Comparison of ENCODE assay signal across 14 mouse cellular contexts in the genomic region with DNA sequence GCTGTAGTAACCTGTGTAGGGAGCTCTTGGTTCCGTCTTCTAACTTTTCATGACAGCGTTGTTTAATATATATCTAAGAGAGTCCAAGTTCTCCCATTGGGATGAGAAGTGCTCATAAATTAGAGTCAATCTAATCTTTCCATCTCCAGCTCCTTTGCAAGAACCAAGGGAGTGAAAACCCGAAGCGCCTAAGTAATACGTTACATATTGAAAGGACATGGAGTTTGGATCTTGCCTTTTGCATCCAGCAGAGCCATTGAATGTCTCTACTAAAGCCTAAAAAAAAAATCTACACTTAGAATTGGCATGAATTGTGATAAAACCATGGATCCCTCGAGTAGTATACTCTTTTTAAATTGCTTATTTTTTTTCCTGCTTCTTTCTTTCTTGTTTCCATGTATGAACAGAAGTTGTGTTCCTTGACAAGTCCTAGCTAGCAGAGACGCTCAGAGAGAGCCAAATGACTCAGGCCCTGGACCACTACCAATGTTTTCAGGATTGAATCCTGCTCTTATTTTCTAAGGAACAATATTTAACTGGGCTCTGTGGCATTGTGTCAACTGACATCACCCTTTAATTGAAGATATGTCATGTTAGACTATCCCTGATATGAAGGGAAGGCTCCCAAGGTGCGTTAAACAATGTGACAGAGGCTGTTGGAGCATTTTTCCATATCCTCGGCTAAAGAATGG.
DNase-seq lines count a peak whose midpoint lies in the region; ATAC-seq and TF ChIP-seq lines count a peak whose summit lies in the region.
"Had no signal": no experiment of that assay in that cellular context is flagged by ENCODE, and none has a peak within 500 bp of the region (broad histone marks: within the 10 kb centered on the region; RNA-seq: fewer than 3 reads in every experiment).

No protein-coding gene starts in this region.

- DNase-seq in heart, adult 11 months, result peak; percentile 92
- peak; percentile 24 for DNase-seq in lung, postnatal 36 days
- no peak for DNase-seq in lung, postnatal 25 days (ENCODE audit: low spot score)
- DNase-seq in gastrocnemius, postnatal 25 days, result peak; percentile 47
- DNase-seq in cerebellum, adult 11-12 months, result no peak
- no peak for DNase-seq in ovary, adult 18-20 months (ENCODE audit: low spot score)
- DNase-seq: adrenal gland, postnatal 14 days; cerebellum, postnatal 25 days had no signal

- H3K27me3 ChIP-seq in heart, embryonic 12.5 days (replicated peaks), result no peaks in the 10 kb centered on the region
- no peaks in the 10 kb centered on the region for H3K27me3 ChIP-seq in myocyte (ENCODE audit: control insufficient read depth, insufficient read depth, insufficient read length)
- H3K27me3 ChIP-seq: forebrain, embryonic 13.5 days had no signal

- no peak overlapping the region for H3ac ChIP-seq in myocyte (ENCODE audit: control insufficient read depth, insufficient read length)

- no peaks in the 10 kb centered on the region for H3K36me3 ChIP-seq in heart, embryonic 12.5 days
- no peaks in the 10 kb centered on the region for H3K36me3 ChIP-seq in myocyte (ENCODE audit: control insufficient read depth, insufficient read depth)
- H3K36me3 ChIP-seq: embryonic facial prominence, embryonic 12.5 days; limb, embryonic 12.5 days; midbrain, embryonic 10.5 days had no signal

- H3K9ac ChIP-seq in heart, embryonic 12.5 days, result no peak overlapping the region
- H3K9ac ChIP-seq: embryonic facial prominence, embryonic 12.5 days; forebrain, embryonic 13.5 days; limb, embryonic 12.5 days had no signal

- H3K4me3 ChIP-seq in heart, embryonic 12.5 days, result no peak overlapping the region
- H3K4me3 ChIP-seq in myocyte, result no peak overlapping the region
- H3K4me3 ChIP-seq: embryonic facial prominence, embryonic 12.5 days; forebrain, embryonic 13.5 days; limb, embryonic 12.5 days; midbrain, embryonic 10.5 days had no signal

- no peak for ATAC-seq in heart, embryonic 12.5 days (ENCODE audit: insufficient number of reproducible peaks, low FRiP score)
- ATAC-seq: forebrain, embryonic 13.5 days had no signal

- no peaks in the 10 kb centered on the region for H3K79me2 ChIP-seq in myocyte (ENCODE audit: control insufficient read depth, insufficient read depth)

- no peak for TF ChIP-seq POLR2A in myocyte (IDR thresholded peaks at IDR 0.05; ENCODE audit: insufficient read length, low read depth)

- 82% methylated on average over 9 of the region's 9 CpGs for WGBS in heart, embryonic 12.5 days

- no peak overlapping the region for H3K27ac ChIP-seq in heart, embryonic 12.5 days (ENCODE audit: poor library complexity, severe bottlenecking)
- H3K27ac ChIP-seq: embryonic facial prominence, embryonic 12.5 days; forebrain, embryonic 13.5 days; limb, embryonic 12.5 days; midbrain, embryonic 10.5 days had no signal

- H3K4me2 ChIP-seq in heart, embryonic 12.5 days, result no peak overlapping the region
- peak overlapping the region; percentile 0 for H3K4me2 ChIP-seq in myocyte (ENCODE audit: low read depth)
- H3K4me2 ChIP-seq: embryonic facial prominence, embryonic 12.5 days; forebrain, embryonic 13.5 days; limb, embryonic 12.5 days had no signal

- H3K4me1 ChIP-seq in heart, embryonic 12.5 days (replicated peaks), result no peaks in the 10 kb centered on the region
- H3K4me1 ChIP-seq: embryonic facial prominence, embryonic 12.5 days; forebrain, embryonic 13.5 days; limb, embryonic 12.5 days; midbrain, embryonic 10.5 days had no signal

- H3K9me3 ChIP-seq in heart, embryonic 12.5 days (replicated peaks), result no peaks in the 10 kb centered on the region
- H3K9me3 ChIP-seq: embryonic facial prominence, embryonic 12.5 days; forebrain, embryonic 13.5 days; limb, embryonic 12.5 days; midbrain, embryonic 10.5 days had no signal

TF ChIP-seq in myocyte, 11 proteins besides CTCF, POLR2A, EP300 and RAD21:
- no peak for TF ChIP-seq CEBPB (IDR thresholded peaks at IDR 0.05; ENCODE audit: insufficient read depth, poor library complexity, severe bottlenecking)
- TF ChIP-seq E2F4 (IDR thresholded peaks at IDR 0.05; ENCODE audit: insufficient read depth), result no peak
- TF ChIP-seq TCF3 (IDR thresholded peaks at IDR 0.05; ENCODE audit: insufficient read length, low read depth), result no peak
- TF ChIP-seq USF1 (IDR thresholded peaks at IDR 0.05; ENCODE audit: low read depth), result no peak
- no peak for TF ChIP-seq MAX (IDR thresholded peaks at IDR 0.05; ENCODE audit: low read depth)
- TF ChIP-seq MYOG (IDR thresholded peaks at IDR 0.05; ENCODE audit: control insufficient read depth in 1 of 3, insufficient read depth in 1 of 3, insufficient read length in 2 of 3, low read depth in 2 of 3), result no peak
- no peak for TF ChIP-seq TCF12 (IDR thresholded peaks at IDR 0.05; ENCODE audit: insufficient read depth, poor library complexity, severe bottlenecking)
- no peak for TF ChIP-seq POLR2AphosphoS2 (IDR thresholded peaks at IDR 0.05; ENCODE audit: insufficient read length, low read depth)
- TF ChIP-seq SRF (IDR thresholded peaks at IDR 0.05; ENCODE audit: control insufficient read depth, insufficient read length, low read depth), result no peak

Comparison
In these comparisons a context has a peak if more than half of its experiments do, and no peak if none do; other contexts are left out.
1. DNase-seq: peak in heart, adult 11 months (single experiment), lung, postnatal 36 days (single experiment) and gastrocnemius, postnatal 25 days (single experiment); none in lung, postnatal 25 days (single experiment), cerebellum, adult 11-12 months (single experiment) and ovary, adult 18-20 months (single experiment).